Mouse (Mus musculus) liver, embryonic 13.5 days (tissue): ENCODE data around the gene Nvl. TPM values are rescaled to one million over a fixed set of nuclear protein-coding genes. Genes with fewer than 3 reads are reported as not detected.

Experiments used
- ATAC-seq: fragments of 200-750 bp; cut with Nextera tagmentation; 2 replicates; pipeline ENCODE4 v1.8.0; 2017; ENCODE audit warnings: low read depth, mild to moderate bottlenecking, moderate number of reproducible peaks, moderate library complexity
- DNase-seq: peaks from one replicate; pipeline ENCODE4 v3.0.0; 2022
- H3K27ac ChIP-seq: fragments of 300-500 bp; sonication (generic); 2 replicates; pipeline ENCODE4 v1.5.1; 2015; ENCODE audit warnings: moderate library complexity, mild to moderate bottlenecking, inconsistent platforms
- H3K27me3 ChIP-seq: fragments of 300-500 bp; sonication (generic); 2 replicates; pipeline ENCODE4 v1.6.1; 2015; ENCODE audit warnings: mild to moderate bottlenecking, inconsistent platforms
- H3K36me3 ChIP-seq: fragments of 300-500 bp; sonication (generic); 2 replicates; pipeline ENCODE4 v1.6.1; 2015; ENCODE audit warnings: mild to moderate bottlenecking, inconsistent platforms
- H3K4me1 ChIP-seq: fragments of 300-500 bp; sonication (generic); replicated peaks from 2 replicates; pipeline ENCODE4 v1.6.1; 2015; ENCODE audit warnings: inconsistent platforms
- H3K4me2 ChIP-seq: fragments of 300-500 bp; sonication (generic); 2 replicates; pipeline ENCODE4 v1.6.1; 2015; ENCODE audit warnings: inconsistent platforms, mild to moderate bottlenecking, moderate library complexity
- H3K4me3 ChIP-seq: fragments of 300-500 bp; sonication (generic); replicated peaks from 2 replicates; pipeline ENCODE4 v1.5.1; 2015; ENCODE audit warnings: mild to moderate bottlenecking, inconsistent platforms
- H3K9ac ChIP-seq: fragments of 300-500 bp; sonication (generic); 2 replicates; pipeline ENCODE4 v1.6.1; 2015; ENCODE audit warnings: mild to moderate bottlenecking, inconsistent platforms
- H3K9me3 ChIP-seq: fragments of 300-500 bp; sonication (generic); replicated peaks from 2 replicates; pipeline ENCODE4 v1.6.1; 2016; ENCODE audit warnings: inconsistent platforms
- WGBS: fragments of 180-500 bp; shearing (Covaris S2); methylation state at CpG from one replicate; pipeline ENCODE4 v1.1.7; 2015; ENCODE audit not compliant: insufficient replicate concordance; 5-methylcytosine and 5-hydroxymethylcytosine counted together
- polyA plus RNA-seq: library from polyadenylated mRNA; unstranded; fragments of >200 nt; fragmentation: Nextera tagmentation; extraction: Ambion mirVana; gene quantifications from 2 replicates; pipeline ENCODE4 v1.2.1, GENCODE M21; 2015

Gene Nvl
- polyA plus RNA-seq, 1 experiment from 2014 or later, result 13.8 TPM

- H3K9me3 ChIP-seq, result no peaks in the 10 kb centered on the region
- 7% methylated on average over 12 of the region's 12 CpGs for whole genome bisulfite sequencing
- H3K27ac ChIP-seq, result peak overlapping the region; percentile 94
- peak overlapping the region; percentile 86 for H3K4me3 ChIP-seq
- no peak for ATAC-seq
- H3K36me3 ChIP-seq, result peaks cover 18% of the 10 kb centered on the region
- no peaks in the 10 kb centered on the region for H3K27me3 ChIP-seq
- DNase-seq, result peak; percentile 16
- H3K9ac ChIP-seq, result peak overlapping the region; percentile 86
- H3K4me2 ChIP-seq, result peak overlapping the region; percentile 81
- H3K4me1 ChIP-seq, result peaks cover 60% of the 10 kb centered on the region
Measured at GRCm38 (mm10) chr1:181144966-181145365, 962 bp upstream of the Nvl start.

- no peaks in the 10 kb centered on the region for H3K9me3 ChIP-seq
- H3K9ac ChIP-seq, result peak overlapping the region; percentile 86
- H3K4me3 ChIP-seq, result peak overlapping the region; percentile 86
- ATAC-seq (peak; percentile 24), DNase-seq (no peak)
- H3K36me3 ChIP-seq, result peaks cover 29% of the 10 kb centered on the region
- peak overlapping the region; percentile 81 for H3K4me2 ChIP-seq
- peak overlapping the region; percentile 94 for H3K27ac ChIP-seq
- peaks cover 46% of the 10 kb centered on the region for H3K4me1 ChIP-seq
- no peaks in the 10 kb centered on the region for H3K27me3 ChIP-seq
- 0% methylated on average over 12 of the region's 12 CpGs for WGBS
Measured at GRCm38 (mm10) chr1:181143609-181143949, 425 bp downstream of the Nvl start.

GRCm38 (mm10) chr1:181138730-181139129, 5.3 kb downstream of the Nvl start:
- Histone ChIP-seq H3K9me3 (no peaks in the 10 kb centered on the region), H3K36me3 (peaks cover 67% of the 10 kb centered on the region), H3K4me1 (peaks cover 12% of the 10 kb centered on the region), H3K27me3 (no peaks in the 10 kb centered on the region), H3K4me3 (no peak overlapping the region), H3K27ac (no peak overlapping the region), H3K9ac (no peak overlapping the region), H3K4me2 (no peak overlapping the region)
- 82% methylated on average over 7 of the region's 7 CpGs for WGBS
- DNase-seq (no peak), ATAC-seq (no peak)

GRCm38 (mm10) chr1:181131915-181132314, 12.1 kb downstream of the Nvl start:
- DNase-seq, result no peak

GRCm38 (mm10) chr1:181126766-181127165, 17.2 kb downstream of the Nvl start:
- 0 out of 2 replicates have a peak, but pooled peaks cover 2% of the 10 kb centered on the region for H3K4me1 ChIP-seq
- no peak for DNase-seq
- H3K27ac ChIP-seq, result no peak overlapping the region
- 77% methylated on average over 9 of the region's 9 CpGs for WGBS
- H3K4me2 ChIP-seq, result no peak overlapping the region
- ATAC-seq, result no peak
- no peak overlapping the region for H3K4me3 ChIP-seq
- no peaks in the 10 kb centered on the region for H3K9me3 ChIP-seq
- peaks cover 89% of the 10 kb centered on the region for H3K36me3 ChIP-seq
- H3K27me3 ChIP-seq, result no peaks in the 10 kb centered on the region
- no peak overlapping the region for H3K9ac ChIP-seq

More at GRCm38 (mm10) chr1:181131915-181132314, 12.1 kb downstream of the Nvl start:
- Histone ChIP-seq H3K9ac (no peak overlapping the region), H3K27me3 (no peaks in the 10 kb centered on the region), H3K9me3 (no peaks in the 10 kb centered on the region), H3K4me3 (no peak overlapping the region), H3K36me3 (peaks cover 83% of the 10 kb centered on the region), H3K27ac (no peak overlapping the region), H3K4me1 (0 out of 2 replicates have a peak, but pooled peaks cover 2% of the 10 kb centered on the region), H3K4me2 (no peak overlapping the region)
- 83% methylated on average over 6 of the region's 6 CpGs for WGBS
- no peak for ATAC-seq

- no peak overlapping the region for H3K4me2 ChIP-seq
- no peak overlapping the region for H3K27ac ChIP-seq
- DNase-seq (no peak), ATAC-seq (no peak)
- peaks cover 91% of the 10 kb centered on the region for H3K36me3 ChIP-seq
- 92% methylated on average over 3 of the region's 3 CpGs for WGBS
- no peaks in the 10 kb centered on the region for H3K9me3 ChIP-seq
- no peak overlapping the region for H3K4me3 ChIP-seq
- H3K9ac ChIP-seq, result no peak overlapping the region
- no peaks in the 10 kb centered on the region for H3K27me3 ChIP-seq
- 0 out of 2 replicates have a peak, but pooled peaks cover 2% of the 10 kb centered on the region for H3K4me1 ChIP-seq
Measured at GRCm38 (mm10) chr1:181125916-181126315, 18.1 kb downstream of the Nvl start.

- Histone ChIP-seq H3K9me3 (no peaks in the 10 kb centered on the region), H3K27ac (no peak overlapping the region), H3K4me2 (no peak overlapping the region), H3K27me3 (no peaks in the 10 kb centered on the region), H3K36me3 (peaks cover 89% of the 10 kb centered on the region), H3K4me3 (no peak overlapping the region), H3K4me1 (0 out of 2 replicates have a peak, but pooled peaks cover 2% of the 10 kb centered on the region), H3K9ac (no peak overlapping the region)
- DNase-seq (no peak), ATAC-seq (no peak)
- WGBS, result 88% methylated on average over 2 of the region's 2 CpGs
Measured at GRCm38 (mm10) chr1:181124145-181124544, 19.9 kb downstream of the Nvl start.

- H3K4me2 ChIP-seq, result no peak overlapping the region
- H3K4me1 ChIP-seq, result no peaks in the 10 kb centered on the region
- H3K36me3 ChIP-seq, result peaks cover 79% of the 10 kb centered on the region
- H3K27ac ChIP-seq, result no peak overlapping the region
- H3K9me3 ChIP-seq, result no peaks in the 10 kb centered on the region
- no peak overlapping the region for H3K9ac ChIP-seq
- no peaks in the 10 kb centered on the region for H3K27me3 ChIP-seq
- DNase-seq (no peak), ATAC-seq (no peak)
- no peak overlapping the region for H3K4me3 ChIP-seq
- WGBS, result 88% methylated on average over 4 of the region's 4 CpGs
Measured at GRCm38 (mm10) chr1:181117112-181117511, 26.9 kb downstream of the Nvl start.

- 70% methylated on average over 12 of the region's 12 CpGs for WGBS
Measured at GRCm38 (mm10) chr1:181090048-181090447, 54.0 kb downstream of the Nvl start.

GRCm38 (mm10) chr1:181084021-181084420, 60.0 kb downstream of the Nvl start:
- no peak overlapping the region for H3K4me2 ChIP-seq
- ATAC-seq (no peak), DNase-seq (no peak)
- H3K9ac ChIP-seq, result no peak overlapping the region
- H3K9me3 ChIP-seq, result no peaks in the 10 kb centered on the region
- WGBS, result 25% methylated on average over 2 of the region's 2 CpGs
- no peaks in the 10 kb centered on the region for H3K36me3 ChIP-seq
- no peaks in the 10 kb centered on the region for H3K27me3 ChIP-seq
- H3K27ac ChIP-seq, result no peak overlapping the region
- no peak overlapping the region for H3K4me3 ChIP-seq
- no peaks in the 10 kb centered on the region for H3K4me1 ChIP-seq

More at GRCm38 (mm10) chr1:181090048-181090447, 54.0 kb downstream of the Nvl start:
- ATAC-seq, result no peak
- H3K27ac ChIP-seq, result no peak overlapping the region
- no peak overlapping the region for H3K9ac ChIP-seq
- no peaks in the 10 kb centered on the region for H3K4me1 ChIP-seq
- DNase-seq, result no peak
- H3K4me3 ChIP-seq, result no peak overlapping the region
- H3K27me3 ChIP-seq, result no peaks in the 10 kb centered on the region
- no peaks in the 10 kb centered on the region for H3K9me3 ChIP-seq
- no peak overlapping the region for H3K4me2 ChIP-seq
- H3K36me3 ChIP-seq, result peaks cover 42% of the 10 kb centered on the region

- DNase-seq (no peak), ATAC-seq (no peak)
- H3K4me1 ChIP-seq, result 0 out of 2 replicates have a peak, but pooled peaks cover 4% of the 10 kb centered on the region
- H3K4me2 ChIP-seq, result no peak overlapping the region
- H3K27me3 ChIP-seq, result peaks cover 17% of the 10 kb centered on the region
- H3K9ac ChIP-seq, result no peak overlapping the region
- no peak overlapping the region for H3K27ac ChIP-seq
- H3K36me3 ChIP-seq, result no peaks in the 10 kb centered on the region
- no peaks in the 10 kb centered on the region for H3K9me3 ChIP-seq
- WGBS, result 33% methylated on average over 5 of the region's 5 CpGs
- H3K4me3 ChIP-seq, result no peak overlapping the region
Measured at GRCm38 (mm10) chr1:181073075-181073474, 70.9 kb downstream of the Nvl start.

- DNase-seq, result no peak
Measured at GRCm38 (mm10) chr1:181069671-181070070, 74.3 kb downstream of the Nvl start.

More at GRCm38 (mm10) chr1:181069671-181070070, 74.3 kb downstream of the Nvl start:
- Histone ChIP-seq H3K27me3 (peaks cover 7% of the 10 kb centered on the region; the same call in 1 of the 2 replicates), H3K4me1 (0 out of 2 replicates have a peak, but pooled peaks cover 4% of the 10 kb centered on the region), H3K9me3 (no peaks in the 10 kb centered on the region), H3K9ac (no peak overlapping the region), H3K36me3 (no peaks in the 10 kb centered on the region), H3K4me3 (no peak overlapping the region), H3K4me2 (no peak overlapping the region), H3K27ac (no peak overlapping the region)
- ATAC-seq, result no peak
- 57% methylated on average over 11 of the region's 11 CpGs for WGBS
